Mouse (Mus musculus): Measurements from ENCODE around the gene Wscd1.
"Not testable (repeated sequence)": the region's sequence is repeated elsewhere in the genome, so short reads cannot be mapped to it uniquely, and the experiment has no call there.

The Wscd1 gene

DNA sequence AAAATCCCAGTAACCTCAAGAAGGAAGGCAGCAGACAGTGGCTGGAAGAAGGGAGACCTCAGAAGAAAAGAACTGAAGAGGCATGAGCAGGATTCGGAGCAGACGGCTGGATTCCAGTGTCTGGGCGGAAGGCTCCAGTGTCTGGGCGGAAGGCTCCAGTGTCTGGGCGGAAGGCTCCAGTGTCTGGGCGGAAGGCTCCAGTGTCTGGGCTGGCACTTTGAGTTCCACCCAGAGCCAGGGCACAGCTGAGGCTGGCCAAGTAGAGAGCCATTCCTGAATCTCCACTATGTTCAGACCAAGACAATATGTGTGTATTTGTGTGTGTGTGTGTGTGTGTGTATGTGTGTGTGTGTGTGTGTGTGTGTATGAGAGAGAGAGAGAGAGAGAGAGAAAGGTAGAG, 71.8 kb downstream of the Wscd1 start:
- not testable (repeated sequence) for DNase-seq (ENCODE audit: low spot score in 2 of 2)

- DNase-seq (ENCODE audit: low spot score in 2 of 2): no peak
Observed at GRCm38 (mm10) chr11:71822031-71822430, 72.3 kb downstream of the Wscd1 start.

- no peak for DNase-seq (ENCODE audit: low spot score in 2 of 2)
Observed at GRCm38 (mm10) chr11:71824971-71825370, 75.3 kb downstream of the Wscd1 start.

All from right cerebral cortex, postnatal 36 days (tissue).